Mouse (Mus musculus): ENCODE measurements at regions not wholly inside any gene's neighbourhood (a gene's known extent, or its start where the extent isn't known, plus 50 kb on each side); places are given as distances from the start of the nearest gene placed in this dataset.

GRCm38 (mm10) chr1:189066446-189067151 lies 59.0 kb upstream of the Kctd3 start:
- no peaks in the 10 kb centered on the region for H3K79me2 ChIP-seq (ENCODE audit: control insufficient read depth, insufficient read depth)
- no peak for TF ChIP-seq CTCF (IDR thresholded peaks at IDR 0.05; ENCODE audit: control insufficient read depth, insufficient read depth, insufficient read length)
- H3K79me3 ChIP-seq (ENCODE audit: low read depth) = no peaks in the 10 kb centered on the region
- no peak overlapping the region for H3K4me3 ChIP-seq (ENCODE audit: insufficient read depth, poor library complexity, severe bottlenecking)
- H3K36me3 ChIP-seq (ENCODE audit: control insufficient read depth, insufficient read depth) = no peaks in the 10 kb centered on the region
- H3K27me3 ChIP-seq (ENCODE audit: control insufficient read depth, insufficient read depth, insufficient read length) = no peaks in the 10 kb centered on the region
- H3ac ChIP-seq (ENCODE audit: control insufficient read depth, insufficient read length, low read depth) = no peak overlapping the region

GRCm38 (mm10) chr1:189065152-189065910 lies 57.7 kb upstream of the Kctd3 start:
- TF ChIP-seq MAX (IDR thresholded peaks at IDR 0.05) = no peak
- no peak for TF ChIP-seq MYOD1 (IDR thresholded peaks at IDR 0.05; ENCODE audit: control insufficient read depth, insufficient read length, low read depth)
- no peak for TF ChIP-seq USF1 (IDR thresholded peaks at IDR 0.05; ENCODE audit: low read depth)
- TF ChIP-seq CEBPB (IDR thresholded peaks at IDR 0.05; ENCODE audit: low read depth) = no peak
- TF ChIP-seq FOSL1 (IDR thresholded peaks at IDR 0.05; ENCODE audit: insufficient read depth, low read length, poor library complexity, severe bottlenecking) = no peak
- no peak for TF ChIP-seq MYOG (IDR thresholded peaks at IDR 0.05; ENCODE audit: control insufficient read depth, extremely low read depth, insufficient read length)
- no peak for TF ChIP-seq CTCF (IDR thresholded peaks at IDR 0.05; ENCODE audit: control insufficient read depth, insufficient read depth, insufficient read length)
- Histone ChIP-seq H3K79me3 (ENCODE audit: low read depth) (no peaks in the 10 kb centered on the region), H3K79me2 (ENCODE audit: control insufficient read depth, insufficient read depth) (no peaks in the 10 kb centered on the region), H3K27me3 (ENCODE audit: control insufficient read depth, insufficient read depth, insufficient read length) (no peaks in the 10 kb centered on the region), H3K36me3 (ENCODE audit: control insufficient read depth, insufficient read depth) (no peaks in the 10 kb centered on the region), H3ac (ENCODE audit: control insufficient read depth, insufficient read length, low read depth) (no peak overlapping the region), H3K4me3 (ENCODE audit: insufficient read depth, poor library complexity, severe bottlenecking) (no peak overlapping the region)

- Histone ChIP-seq H3ac (ENCODE audit: control insufficient read depth, insufficient read length, low read depth) (no peak overlapping the region), H3K79me3 (ENCODE audit: low read depth) (no peaks in the 10 kb centered on the region), H3K4me3 (ENCODE audit: insufficient read depth, poor library complexity, severe bottlenecking) (no peak overlapping the region), H3K27me3 (ENCODE audit: control insufficient read depth, insufficient read depth, insufficient read length) (no peaks in the 10 kb centered on the region), H3K36me3 (ENCODE audit: control insufficient read depth, insufficient read depth) (no peaks in the 10 kb centered on the region), H3K79me2 (ENCODE audit: control insufficient read depth, insufficient read depth) (no peaks in the 10 kb centered on the region)
- TF ChIP-seq CTCF (IDR thresholded peaks at IDR 0.05; ENCODE audit: control insufficient read depth, insufficient read depth, insufficient read length) (no peak), CEBPB (IDR thresholded peaks at IDR 0.05; ENCODE audit: low read depth) (no peak), MYOG (IDR thresholded peaks at IDR 0.05; ENCODE audit: control insufficient read depth, extremely low read depth, insufficient read length) (no peak), USF1 (IDR thresholded peaks at IDR 0.05; ENCODE audit: low read depth) (no peak), MYOD1 (IDR thresholded peaks at IDR 0.05; ENCODE audit: control insufficient read depth, insufficient read length, low read depth) (no peak), MAX (IDR thresholded peaks at IDR 0.05) (no peak), FOSL1 (IDR thresholded peaks at IDR 0.05; ENCODE audit: insufficient read depth, low read length, poor library complexity, severe bottlenecking) (no peak)
Observed at GRCm38 (mm10) chr1:189064629-189065028, 57.0 kb upstream of the Kctd3 start.

- Histone ChIP-seq H3K36me3 (ENCODE audit: control insufficient read depth, insufficient read depth) (no peaks in the 10 kb centered on the region), H3ac (ENCODE audit: control insufficient read depth, insufficient read length, low read depth) (no peak overlapping the region), H3K79me3 (ENCODE audit: low read depth) (no peaks in the 10 kb centered on the region), H3K4me3 (ENCODE audit: insufficient read depth, poor library complexity, severe bottlenecking) (no peak overlapping the region), H3K79me2 (ENCODE audit: control insufficient read depth, insufficient read depth) (no peaks in the 10 kb centered on the region), H3K27me3 (ENCODE audit: control insufficient read depth, insufficient read depth, insufficient read length) (no peaks in the 10 kb centered on the region)
- TF ChIP-seq FOSL1 (IDR thresholded peaks at IDR 0.05; ENCODE audit: insufficient read depth, low read length, poor library complexity, severe bottlenecking) (no peak), MYOD1 (IDR thresholded peaks at IDR 0.05; ENCODE audit: control insufficient read depth, insufficient read length, low read depth) (no peak), CEBPB (IDR thresholded peaks at IDR 0.05; ENCODE audit: low read depth) (no peak), USF1 (IDR thresholded peaks at IDR 0.05; ENCODE audit: low read depth) (no peak), CTCF (IDR thresholded peaks at IDR 0.05; ENCODE audit: control insufficient read depth, insufficient read depth, insufficient read length) (no peak), MAX (IDR thresholded peaks at IDR 0.05) (no peak), MYOG (IDR thresholded peaks at IDR 0.05; ENCODE audit: control insufficient read depth, extremely low read depth, insufficient read length) (no peak)
Observed at GRCm38 (mm10) chr1:189063699-189064098, 56.1 kb upstream of the Kctd3 start.

- TF ChIP-seq FOSL1 (IDR thresholded peaks at IDR 0.05; ENCODE audit: insufficient read depth, low read length, poor library complexity, severe bottlenecking) (no peak), MAX (IDR thresholded peaks at IDR 0.05) (no peak), CTCF (IDR thresholded peaks at IDR 0.05; ENCODE audit: control insufficient read depth, insufficient read depth, insufficient read length) (no peak), MYOD1 (IDR thresholded peaks at IDR 0.05; ENCODE audit: control insufficient read depth, insufficient read length, low read depth) (no peak)
- H3K36me3 ChIP-seq (ENCODE audit: control insufficient read depth, insufficient read depth) = no peaks in the 10 kb centered on the region
- no peaks in the 10 kb centered on the region for H3K27me3 ChIP-seq (ENCODE audit: control insufficient read depth, insufficient read depth, insufficient read length)
- H3K79me3 ChIP-seq (ENCODE audit: low read depth) = no peaks in the 10 kb centered on the region
- H3K79me2 ChIP-seq (ENCODE audit: control insufficient read depth, insufficient read depth) = no peaks in the 10 kb centered on the region
- no peak overlapping the region for H3K4me3 ChIP-seq (ENCODE audit: insufficient read depth, poor library complexity, severe bottlenecking)
- H3ac ChIP-seq (ENCODE audit: control insufficient read depth, insufficient read length, low read depth) = no peak overlapping the region
Observed at GRCm38 (mm10) chr1:189063209-189063608, 55.6 kb upstream of the Kctd3 start.

Measured in C2C12 (cell line).